Mouse (Mus musculus) ES-Bruce4 (cell line): ENCODE measurements around the gene Ccar1.

ENCODE experiments used
- CTCF ChIP-seq: IDR thresholded peaks from one replicate; pipeline ENCODE4 v1.8.1; 2011; ENCODE audit warnings: low read depth, low read length
- POLR2A ChIP-seq: IDR thresholded peaks from one replicate; pipeline ENCODE4 v1.8.1; 2011; ENCODE audit warnings: low read length; ENCODE audit not compliant: insufficient read depth

DNA sequence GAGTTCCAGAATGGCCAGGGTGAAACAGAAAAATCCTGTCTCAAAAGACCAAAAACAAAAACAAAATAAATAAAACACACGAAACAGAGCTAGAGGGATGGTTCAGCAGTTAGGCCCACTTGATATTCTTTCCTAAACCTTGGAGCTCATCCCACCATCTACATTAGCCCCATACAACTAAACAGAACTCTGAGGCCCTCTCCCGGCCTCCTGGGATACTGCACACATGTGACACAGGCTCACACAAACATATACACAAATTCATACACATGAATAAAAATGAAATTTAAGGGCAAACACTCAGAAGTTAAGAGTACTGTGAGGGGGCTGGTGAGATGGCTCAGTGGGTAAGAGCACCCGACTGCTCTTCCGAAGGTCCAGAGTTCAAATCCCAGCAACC, 2.1 kb upstream of the Ccar1 start:
- TF ChIP-seq POLR2A (no peak), CTCF (no peak)
